Mouse (Mus musculus) cerebellum, adult 11 months (tissue): ENCODE data around the gene Fahd1.

ENCODE experiments used
- DNase-seq: peaks from one replicate; pipeline ENCODE4 v3.0.0; 2022

Gene Fahd1

GRCm38 (mm10) chr17:24884391-24884790 is 34.2 kb upstream of the Fahd1 start:
- DNase-seq, result no peak

- DNase-seq, result no peak
Measured at GRCm38 (mm10) chr17:24881738-24882440, 31.7 kb upstream of the Fahd1 start.

- no peak for DNase-seq
Measured at GRCm38 (mm10) chr17:24878531-24878930, 28.4 kb upstream of the Fahd1 start.

GRCm38 (mm10) chr17:24878117-24878397 is 27.9 kb upstream of the Fahd1 start:
- DNase-seq, result no peak

- no peak for DNase-seq
Measured at GRCm38 (mm10) chr17:24877336-24878116, 27.4 kb upstream of the Fahd1 start.

GRCm38 (mm10) chr17:24874989-24875388 is 24.8 kb upstream of the Fahd1 start:
- DNase-seq, result no peak

- no peak for DNase-seq
Measured at GRCm38 (mm10) chr17:24874405-24874745, 24.2 kb upstream of the Fahd1 start.

GRCm38 (mm10) chr17:24873695-24874404 is 23.7 kb upstream of the Fahd1 start:
- DNase-seq, result no peak

GRCm38 (mm10) chr17:24867914-24868313 is 17.8 kb upstream of the Fahd1 start:
- DNase-seq, result no peak

- DNase-seq, result peak; percentile 84
Measured at GRCm38 (mm10) chr17:24865776-24866175, 15.6 kb upstream of the Fahd1 start, which contains the start of gene Igfals. TSS of gene Igfals (plus strand) at chr17:24865997.

- DNase-seq, result no peak
Measured at GRCm38 (mm10) chr17:24861785-24862184, 11.6 kb upstream of the Fahd1 start.

- no peak for DNase-seq
Measured at GRCm38 (mm10) chr17:24860076-24860475, 9.9 kb upstream of the Fahd1 start.

GRCm38 (mm10) chr17:24858967-24859366 is 8.8 kb upstream of the Fahd1 start:
- DNase-seq, result no peak

- DNase-seq, result no peak
Measured at GRCm38 (mm10) chr17:24857831-24858470, 7.8 kb upstream of the Fahd1 start.

GRCm38 (mm10) chr17:24856589-24856988 is 6.4 kb upstream of the Fahd1 start:
- DNase-seq, result no peak

GRCm38 (mm10) chr17:24855838-24856464 is 5.8 kb upstream of the Fahd1 start:
- no peak for DNase-seq

- DNase-seq, result no peak
Measured at GRCm38 (mm10) chr17:24851381-24852125, 1.4 kb upstream of the Fahd1 start.

GRCm38 (mm10) chr17:24850773-24851127 is 586 bp upstream of the Fahd1 start:
- no peak for DNase-seq

- DNase-seq, result no peak
Measured at GRCm38 (mm10) chr17:24849733-24850064, 465 bp downstream of the Fahd1 start.

GRCm38 (mm10) chr17:24848600-24849031 is 1.5 kb downstream of the Fahd1 start:
- DNase-seq, result no peak

- DNase-seq, result no peak
Measured at GRCm38 (mm10) chr17:24847386-24847785, 2.8 kb downstream of the Fahd1 start.

GRCm38 (mm10) chr17:24844525-24844924 is 5.6 kb downstream of the Fahd1 start:
- DNase-seq, result no peak
